Mouse (Mus musculus) MEL (cell line): Measurements from ENCODE around the gene Pfn1. TPM values are rescaled to one million over a fixed set of nuclear protein-coding genes. Genes with fewer than 3 reads are reported as not detected.

Experiments used
- DNase-seq: peaks from one replicate; pipeline ENCODE4 v3.0.0; 2011; ENCODE audit warnings: low read depth, low spot score
- H3K27ac ChIP-seq: 2 replicates; pipeline ENCODE4 v1.5.1; 2012; ENCODE audit warnings: low read depth, mild to moderate bottlenecking, control low read depth, low read length, moderate library complexity; ENCODE audit not compliant: control insufficient read depth
- H3K27me3 ChIP-seq, 2 experiments: fragments of 150-350 bp in 1 of 2; sonication (generic) in 1 of 2; 2 replicates each; pipeline ENCODE4 v1.6.1; 2012; ENCODE audit warnings: low read length in 2 of 2, mild to moderate bottlenecking in 2 of 2, improper control_type of control experiment in 1 of 2, moderate library complexity in 1 of 2; ENCODE audit not compliant: insufficient read depth in 2 of 2, control insufficient read depth in 1 of 2
- H3K36me3 ChIP-seq, 2 experiments: 2 replicates each; pipeline ENCODE4 v1.6.1; 2012 to 2014; ENCODE audit warnings: low read length in 2 of 2, improper control_type of control experiment in 1 of 2, inconsistent platforms in 1 of 2, mild to moderate bottlenecking in 1 of 2; ENCODE audit not compliant: insufficient read depth in 2 of 2, control insufficient read depth in 1 of 2
- H3K4me1 ChIP-seq, 2 experiments: fragments of 150-350 bp in 1 of 2; sonication (generic) in 1 of 2; 2 replicates each; pipeline ENCODE4 v1.6.1; 2012; ENCODE audit warnings: low read length in 2 of 2, improper control_type of control experiment in 1 of 2, mild to moderate bottlenecking in 1 of 2; ENCODE audit not compliant: insufficient read depth in 2 of 2, control insufficient read depth in 1 of 2
- H3K4me3 ChIP-seq, 2 experiments: fragments of 150-350 bp in 1 of 2; sonication (generic) in 1 of 2; 2 replicates each; pipeline ENCODE4 v1.5.1; 2012; ENCODE audit warnings: low read depth in 2 of 2, low read length in 2 of 2, mild to moderate bottlenecking in 2 of 2, moderate library complexity in 2 of 2, control low read depth in 1 of 2, improper control_type of control experiment in 1 of 2; ENCODE audit not compliant: control insufficient read depth in 1 of 2, insufficient read depth in 1 of 2
- H3K79me2 ChIP-seq: 2 replicates; pipeline ENCODE4 v1.6.1; 2012; ENCODE audit warnings: mild to moderate bottlenecking, low read length, moderate library complexity; ENCODE audit not compliant: control insufficient read depth, poor library complexity, insufficient read depth
- H3K9ac ChIP-seq: 2 replicates; pipeline ENCODE4 v1.6.1; 2012; ENCODE audit warnings: low read depth, mild to moderate bottlenecking, control low read depth, low read length, moderate library complexity; ENCODE audit not compliant: control insufficient read depth, poor library complexity, severe bottlenecking
- H3K9me3 ChIP-seq: fragments of 150-350 bp; sonication (generic); replicated peaks from 2 replicates; pipeline ENCODE4 v1.6.1; 2012; ENCODE audit warnings: mild to moderate bottlenecking, low read length, improper control_type of control experiment, moderate library complexity; ENCODE audit not compliant: insufficient read depth
- CTCF ChIP-seq, 3 experiments: IDR thresholded peaks in 2 of 3; conservative IDR thresholded peaks in 1 of 3; 2 replicates each; pipeline ENCODE4 v1.5.1; 2011 to 2012; ENCODE audit warnings: low read length in 3 of 3, low read depth in 2 of 3, mild to moderate bottlenecking in 2 of 3, improper control_type of control experiment in 1 of 3, inconsistent platforms in 1 of 3, mixed read lengths in 1 of 3, moderate library complexity in 1 of 3; ENCODE audit not compliant: control insufficient read depth in 1 of 3, insufficient read depth in 1 of 3, poor library complexity in 1 of 3, severe bottlenecking in 1 of 3
- ELF1 ChIP-seq: IDR thresholded peaks from 2 replicates; pipeline ENCODE4 v1.6.1; 2014; ENCODE audit warnings: low read depth, mild to moderate bottlenecking, inconsistent platforms, low read length, improper control_type of control experiment, moderate library complexity
- EP300 ChIP-seq, 2 experiments: IDR thresholded peaks; 2 replicates each; pipeline ENCODE4 v1.6.1; 2011; ENCODE audit warnings: improper control_type of control experiment in 2 of 2, low read length in 2 of 2, low read depth in 1 of 2, mild to moderate bottlenecking in 1 of 2
- ETS1 ChIP-seq: IDR thresholded peaks from 2 replicates; pipeline ENCODE4 v1.6.1; 2012; ENCODE audit warnings: low read depth, mild to moderate bottlenecking, inconsistent platforms, low read length, improper control_type of control experiment, moderate library complexity
- GATA1 ChIP-seq: IDR thresholded peaks from 2 replicates; pipeline ENCODE4 v1.6.1; 2011; ENCODE audit warnings: low read depth, low read length, improper control_type of control experiment
- HCFC1 ChIP-seq: IDR thresholded peaks from 2 replicates; pipeline ENCODE4 v1.6.1; 2012; ENCODE audit warnings: low read depth, mild to moderate bottlenecking, inconsistent platforms, low read length, improper control_type of control experiment, moderate library complexity
- JUND ChIP-seq: IDR thresholded peaks from 2 replicates; pipeline ENCODE4 v1.6.1; 2011; ENCODE audit warnings: low read depth, mild to moderate bottlenecking, improper control_type of control experiment, low read length
- MAX ChIP-seq: IDR thresholded peaks from 2 replicates; pipeline ENCODE4 v1.6.1; 2011; ENCODE audit warnings: low read length, improper control_type of control experiment
- MAZ ChIP-seq: IDR thresholded peaks from 2 replicates; pipeline ENCODE4 v1.6.1; 2012; ENCODE audit warnings: low read depth, mild to moderate bottlenecking, inconsistent platforms, low read length, improper control_type of control experiment
- MEF2A ChIP-seq: IDR thresholded peaks from 2 replicates; pipeline ENCODE4 v1.6.1; 2014; ENCODE audit warnings: low read depth, mild to moderate bottlenecking, inconsistent platforms, low read length, improper control_type of control experiment; ENCODE audit not compliant: poor library complexity, insufficient replicate concordance, severe bottlenecking; ENCODE audit errors: extremely low read depth
- MXI1 ChIP-seq: IDR thresholded peaks from 2 replicates; pipeline ENCODE4 v1.6.1; 2011; ENCODE audit warnings: mild to moderate bottlenecking, low read depth, low read length, improper control_type of control experiment
- NELFE ChIP-seq: IDR thresholded peaks from 2 replicates; pipeline ENCODE4 v1.6.1; 2011; ENCODE audit warnings: low read depth, low read length, improper control_type of control experiment
- POLR2A ChIP-seq, 2 experiments: IDR thresholded peaks; 2 replicates each; pipeline ENCODE4 v1.6.1; 2011 to 2012; ENCODE audit warnings: low read length in 2 of 2, mild to moderate bottlenecking in 2 of 2, control low read depth in 1 of 2, improper control_type of control experiment in 1 of 2, low read depth in 1 of 2, moderate library complexity in 1 of 2; ENCODE audit not compliant: control insufficient read depth in 1 of 2, insufficient read depth in 1 of 2, poor library complexity in 1 of 2
- POLR2AphosphoS2 ChIP-seq: IDR thresholded peaks from 2 replicates; pipeline ENCODE4 v1.6.1; 2011; ENCODE audit warnings: low read length, improper control_type of control experiment
- POLR2AphosphoS5 ChIP-seq: IDR thresholded peaks from 2 replicates; pipeline ENCODE4 v1.6.1; 2012; ENCODE audit warnings: low read depth, borderline replicate concordance, mild to moderate bottlenecking, inconsistent platforms, low read length, moderate library complexity, mixed read lengths
- RCOR1 ChIP-seq: IDR thresholded peaks from 2 replicates; pipeline ENCODE4 v1.6.1; 2012; ENCODE audit warnings: low read depth, mild to moderate bottlenecking, inconsistent platforms, low read length, improper control_type of control experiment
- SIN3A ChIP-seq: IDR thresholded peaks from 2 replicates; pipeline ENCODE4 v1.6.1; 2012; ENCODE audit warnings: low read length, improper control_type of control experiment, inconsistent platforms
- SMC3 ChIP-seq: IDR thresholded peaks from 2 replicates; pipeline ENCODE4 v1.6.1; 2011; ENCODE audit warnings: low read depth, low read length, improper control_type of control experiment
- TBP ChIP-seq: IDR thresholded peaks from 2 replicates; pipeline ENCODE4 v1.8.0; 2011; ENCODE audit warnings: low read depth, low read length, improper control_type of control experiment
- TCF12 ChIP-seq: IDR thresholded peaks from 2 replicates; pipeline ENCODE4 v1.6.1; 2014; ENCODE audit warnings: low read depth, mild to moderate bottlenecking, inconsistent platforms, low read length, improper control_type of control experiment, moderate library complexity
- USF1 ChIP-seq: IDR thresholded peaks from 2 replicates; pipeline ENCODE4 v1.6.1; 2014; ENCODE audit warnings: low read depth, mild to moderate bottlenecking, inconsistent platforms, low read length, improper control_type of control experiment, moderate library complexity
- ZMIZ1 ChIP-seq: IDR thresholded peaks from 2 replicates; pipeline ENCODE4 v1.6.1; 2012; ENCODE audit warnings: low read depth, mild to moderate bottlenecking, inconsistent platforms, low read length, improper control_type of control experiment, moderate library complexity
- ZNF384 ChIP-seq: IDR thresholded peaks from 2 replicates; pipeline ENCODE4 v1.6.1; 2012; ENCODE audit warnings: low read depth, mild to moderate bottlenecking, inconsistent platforms, low read length, improper control_type of control experiment
- polyA plus RNA-seq, 2 experiments: library from polyadenylated mRNA; stranded (reverse) in 1 of 2; unstranded in 1 of 2; fragments of >175 nt in 1 of 2; fragments of >200 nt in 1 of 2; gene quantifications; 2 replicates each; pipeline versions ENCODE4 v1.2.1 to v1.2.4; 2012; ENCODE audit warnings: low replicate concordance in 2 of 2, low read depth in 1 of 2; ENCODE audit not compliant: insufficient read length in 2 of 2, insufficient read depth in 1 of 2, missing spikeins in 1 of 2
- total RNA-seq: library from RNA; depleted of rRNA; stranded (reverse); fragments of 300-350 nt; gene quantifications from 2 replicates; pipeline ENCODE4 v1.2.3, GENCODE M21; 2012

Pfn1 gene
- total and polyA plus RNA-seq, 3 experiments: 1,332 to 5,980 (median 2,392) TPM

- Histone ChIP-seq H3K27me3 (no peaks in the 10 kb centered on the region), H3K4me3 (no peak overlapping the region), H3K9ac (peak overlapping the region; percentile 99), H3K4me1 (peaks cover 12 to 41% of the 10 kb centered on the region in 2 experiments), H3K79me2 (peaks cover 78% of the 10 kb centered on the region), H3K27ac (peak overlapping the region; percentile 73; the same call in 1 of the 2 replicates), H3K9me3 (no peaks in the 10 kb centered on the region), H3K36me3 (peaks cover 17 to 46% of the 10 kb centered on the region in 2 experiments)
- TF ChIP-seq MXI1 (no peak), ELF1 (no peak), JUND (no peak), POLR2AphosphoS2 (peak; percentile 75), USF1 (peak; percentile 69), EP300 (IDR thresholded peaks at IDR 0.05; ENCODE audit: low read depth in 1 of 2, low read length in 2 of 2) (no peak), SIN3A (no peak), ZMIZ1 (0 out of 2 replicates have a peak, but pooled peaks have one; percentile 14), GATA1 (no peak), POLR2AphosphoS5 (no peak), POLR2A (IDR thresholded peaks at IDR 0.05; ENCODE audit: control insufficient read depth in 1 of 2, insufficient read depth in 1 of 2, low read depth in 1 of 2, low read length in 2 of 2, poor library complexity in 1 of 2) (0 out of 4 replicates have a peak, but pooled peaks of 1 of the 2 experiments have one; percentile 6)
- peak; percentile 65 for DNase-seq
Measured at GRCm38 (mm10) chr11:70651391-70651790, 3.1 kb downstream of the Pfn1 start.

DNA sequence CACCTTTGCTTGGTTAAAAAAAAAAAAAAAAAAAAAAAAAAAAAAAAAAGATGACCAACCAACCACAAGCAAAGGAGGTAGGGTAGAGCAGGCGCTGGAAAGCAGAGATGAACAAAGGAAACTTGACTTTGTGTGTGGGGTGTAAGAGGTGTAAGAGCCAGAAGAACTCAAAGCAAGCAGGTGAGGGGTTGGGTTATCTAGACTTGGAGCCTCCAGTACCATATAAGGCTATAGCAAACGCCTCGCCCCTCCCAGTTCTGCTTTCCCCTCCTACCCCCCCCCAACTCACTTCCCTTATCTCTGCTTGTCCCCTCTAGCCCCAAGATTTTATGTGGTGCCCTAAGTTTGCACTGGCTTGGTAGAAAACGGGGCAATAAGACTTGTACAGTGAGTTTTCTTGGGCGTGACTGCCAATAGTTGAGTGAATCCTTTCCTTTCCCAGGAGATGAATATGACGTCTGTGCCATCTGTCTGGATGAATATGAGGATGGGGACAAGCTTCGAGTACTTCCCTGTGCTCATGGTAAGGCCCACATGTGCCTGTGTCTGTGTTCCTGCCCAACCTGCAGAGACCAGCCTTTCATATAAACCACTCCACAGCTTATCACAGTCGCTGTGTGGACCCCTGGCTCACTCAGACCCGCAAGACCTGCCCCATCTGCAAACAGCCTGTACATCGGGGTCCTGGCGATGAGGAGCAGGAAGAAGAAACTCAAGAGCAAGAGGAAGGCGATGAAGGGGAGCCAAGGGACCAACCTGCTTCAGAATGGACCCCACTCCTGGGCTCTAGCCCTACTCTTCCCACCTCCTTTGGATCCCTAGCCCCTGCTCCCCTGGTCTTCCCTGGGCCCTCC, 3.9 kb downstream of the Pfn1 start:
- Histone ChIP-seq H3K4me1 (peaks cover 12 to 49% of the 10 kb centered on the region in 2 experiments), H3K9me3 (no peaks in the 10 kb centered on the region)
- TF ChIP-seq NELFE (peak; percentile 43), ZMIZ1 (peak; percentile 72), ELF1 (0 out of 2 replicates have a peak, but pooled peaks have one; percentile 41), ZNF384 (peak; percentile 61), USF1 (no peak), CTCF (IDR thresholded peaks at IDR 0.05 in 2 of 3, conservative IDR thresholded peaks at IDR 0.05 in 1 of 3; ENCODE audit: control insufficient read depth in 1 of 3, insufficient read depth in 1 of 3, low read depth in 2 of 3, low read length in 3 of 3, poor library complexity in 1 of 3, severe bottlenecking in 1 of 3) (no peak), RCOR1 (peak; percentile 62; the same call in 1 of the 2 replicates), HCFC1 (peak; percentile 53; the same call in 1 of the 2 replicates), JUND (0 out of 2 replicates have a peak, but pooled peaks have one; percentile 26), SMC3 (peak; percentile 16; the same call in 1 of the 2 replicates), TCF12 (0 out of 2 replicates have a peak, but pooled peaks have one; percentile 30), EP300 (IDR thresholded peaks at IDR 0.05; ENCODE audit: low read depth in 1 of 2, low read length in 2 of 2) (peak in 1 of 2 experiments; percentile 49; a peak in 2 of 4 replicates), ETS1 (peak; percentile 70), POLR2AphosphoS2 (peak; percentile 72; the same call in 1 of the 2 replicates), SIN3A (peak; percentile 78), MAZ (peak; percentile 98), MAX (no peak), TBP (no peak), MEF2A (no peak), POLR2A (IDR thresholded peaks at IDR 0.05; ENCODE audit: control insufficient read depth in 1 of 2, insufficient read depth in 1 of 2, low read depth in 1 of 2, low read length in 2 of 2, poor library complexity in 1 of 2) (peak in 1 of 2 experiments; percentile 62; a peak in 1 of 4 replicates), GATA1 (peak; percentile 83)
- TF ChIP-seq, all 39 proteins: peak for 16
- peak overlapping the region in 1 of 2 experiments; percentile 1; a peak in 1 of 4 replicates for H3K4me3 ChIP-seq
- peak overlapping the region; percentile 99 for H3K9ac ChIP-seq
- peaks cover 79% of the 10 kb centered on the region for H3K79me2 ChIP-seq
- peak; percentile 95 for DNase-seq
- no peaks in the 10 kb centered on the region for H3K27me3 ChIP-seq
- peaks cover 17 to 52% of the 10 kb centered on the region in 2 experiments for H3K36me3 ChIP-seq
- peak overlapping the region; percentile 95 for H3K27ac ChIP-seq
